Mouse (Mus musculus) c-Kit-negative CD71-positive TER-119-positive erythroid progenitor cells, embryonic 14.5 days (primary cell): ENCODE results near the gene Lgals3bp.
A peak's percentile ranks its signal among the peaks of the same experiment; 100 is the strongest.
"Not testable (repeated sequence)": the region's sequence is repeated elsewhere in the genome, so short reads cannot be mapped to it uniquely, and the experiment has no call there.

Source experiments
- DNase-seq: peaks from one replicate; pipeline ENCODE4 v3.0.0-alpha.2; 2013; ENCODE audit warnings: low read depth, low spot score

The Lgals3bp gene

DNA sequence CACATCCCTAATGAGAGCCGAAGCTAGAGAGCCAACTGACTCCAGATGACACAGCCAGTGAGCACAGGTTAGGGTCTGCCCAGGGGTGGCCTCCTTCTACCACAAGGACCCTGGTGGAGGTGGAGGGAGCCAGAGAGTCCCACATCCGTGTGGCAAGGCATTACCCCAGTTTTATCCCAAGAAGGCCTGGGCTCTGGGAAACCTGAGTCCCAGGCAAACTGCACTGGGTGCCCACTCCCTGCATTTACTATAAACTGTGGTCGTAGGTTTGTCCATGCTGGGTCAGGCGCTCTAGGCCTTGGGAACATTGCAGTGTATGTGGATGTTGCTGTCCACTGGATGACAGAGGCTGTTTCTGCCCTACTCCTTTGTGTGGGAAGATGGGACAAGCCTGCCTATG is 697 bp downstream of the Lgals3bp start:
- no peak for DNase-seq

- no peak for DNase-seq
These were observed 1.3 kb downstream of the Lgals3bp start for GRCm38 (mm10) chr11:118400566-118400936.

DNA sequence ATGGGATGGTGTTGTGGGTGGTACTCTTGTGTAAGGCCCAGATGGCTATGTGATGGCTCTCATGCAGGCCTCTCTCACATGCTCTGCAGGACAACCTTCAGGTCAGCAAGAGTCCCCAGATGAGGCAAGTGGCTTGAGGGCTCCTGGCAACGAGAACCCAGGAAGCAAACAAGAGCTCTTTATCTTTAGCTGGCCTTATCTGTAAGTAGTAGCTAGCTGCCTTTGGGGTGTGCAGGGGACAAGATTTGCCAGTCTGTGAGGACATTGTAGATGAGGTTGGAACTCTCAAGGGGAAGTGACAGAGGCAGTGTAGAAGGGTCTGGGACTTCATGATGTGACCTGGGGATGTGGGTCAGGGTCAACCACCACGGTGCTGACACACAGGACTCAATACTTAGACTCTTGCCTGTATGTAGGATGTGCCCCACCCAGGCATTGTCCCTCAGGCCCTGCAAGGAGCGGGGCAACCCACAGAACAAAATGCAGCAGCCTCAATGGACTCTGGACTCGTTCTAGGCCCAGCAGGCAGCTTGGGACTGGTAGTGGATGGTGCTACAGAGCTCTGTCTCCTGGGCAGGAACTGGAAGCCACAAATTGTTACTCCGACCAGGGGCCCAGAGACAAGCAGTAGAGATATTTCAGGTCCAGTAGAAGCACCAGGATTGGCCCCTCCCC is 1.9 kb downstream of the Lgals3bp start:
- no peak for DNase-seq

- no peak for DNase-seq
These were observed 3.9 kb downstream of the Lgals3bp start for GRCm38 (mm10) chr11:118397806-118398530.

GRCm38 (mm10) chr11:118394538-118394937 is 7.4 kb downstream of the Lgals3bp start:
- no peak for DNase-seq

DNA sequence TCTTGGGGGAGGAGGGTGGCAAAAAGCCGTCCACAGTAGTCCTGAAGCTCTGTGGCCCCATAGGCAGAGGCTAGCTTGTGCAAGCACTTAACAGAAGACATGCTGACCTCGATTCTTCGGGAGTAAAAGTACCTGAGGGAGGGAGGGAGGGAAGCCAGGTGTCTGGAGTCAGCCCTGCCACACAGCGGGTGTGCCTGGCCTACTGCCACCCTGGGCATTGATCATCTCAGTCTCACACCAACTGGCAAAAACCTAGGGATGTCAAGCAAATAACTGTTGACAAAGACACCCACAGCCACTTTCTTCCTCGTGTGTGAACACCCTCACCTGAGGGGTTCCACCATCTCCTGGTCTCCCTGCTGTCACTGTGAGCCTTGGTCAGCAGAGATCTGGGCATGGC is 7.9 kb downstream of the Lgals3bp start:
- DNase-seq, result no peak

GRCm38 (mm10) chr11:118387816-118388215 is 14.1 kb downstream of the Lgals3bp start:
- not testable (repeated sequence) for DNase-seq

DNA sequence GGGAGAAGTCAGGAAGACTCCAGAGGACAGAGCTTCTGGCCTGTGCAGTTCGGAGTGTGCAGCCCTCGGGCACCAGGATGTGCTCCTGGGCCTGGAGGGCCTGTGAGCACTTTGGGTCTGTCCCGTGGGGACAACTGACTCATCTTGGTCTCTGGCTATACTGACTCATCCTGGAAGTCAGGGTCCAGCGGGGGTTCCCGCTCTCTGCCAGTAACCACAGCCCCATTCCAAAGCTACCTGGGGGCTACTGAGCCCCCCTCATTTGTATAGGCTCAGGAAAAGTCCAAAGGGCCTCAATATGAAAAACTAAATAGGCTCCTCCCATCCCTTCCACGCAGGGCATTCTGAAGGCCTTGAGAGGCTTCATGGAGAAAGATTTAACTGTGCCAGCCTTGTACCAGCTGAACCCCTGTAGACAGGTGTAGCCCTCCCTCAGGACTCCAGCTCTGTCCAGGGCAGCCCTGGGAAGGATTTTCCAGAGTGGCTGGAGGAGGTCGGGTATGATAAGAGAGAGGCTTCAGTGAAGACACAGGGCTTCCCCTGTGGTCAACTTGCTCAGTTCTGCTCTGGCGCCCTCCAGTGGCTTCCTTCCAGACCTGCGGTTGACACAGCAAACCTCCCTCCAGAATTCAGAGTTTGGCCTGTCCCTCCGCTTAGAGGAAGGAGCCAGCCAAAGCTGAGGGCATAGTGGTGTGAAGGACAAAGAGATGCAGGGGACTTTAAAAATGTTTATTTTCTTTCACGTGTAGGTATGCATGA is 22.5 kb downstream of the Lgals3bp start:
- no peak for DNase-seq

DNA sequence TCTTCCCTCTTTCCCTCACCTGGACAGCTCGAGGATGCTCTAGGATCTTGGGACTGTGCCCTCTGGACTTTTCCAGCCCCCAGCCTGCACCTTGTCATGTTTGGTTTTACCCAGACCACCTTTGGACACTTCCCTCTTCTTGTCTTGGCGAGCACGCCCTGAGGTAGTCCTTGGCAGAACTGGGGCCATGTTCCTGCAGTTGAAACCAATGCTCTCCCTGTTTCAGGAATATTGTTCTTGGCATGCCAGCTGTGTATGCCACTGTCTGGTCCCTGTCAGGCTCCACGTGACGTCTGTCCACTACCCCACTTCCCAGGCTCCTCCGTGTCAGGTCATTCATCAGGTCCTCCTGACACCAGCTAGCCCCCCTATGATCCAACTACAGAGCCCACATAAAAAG is 23.2 kb downstream of the Lgals3bp start:
- DNase-seq, result no peak

DNA sequence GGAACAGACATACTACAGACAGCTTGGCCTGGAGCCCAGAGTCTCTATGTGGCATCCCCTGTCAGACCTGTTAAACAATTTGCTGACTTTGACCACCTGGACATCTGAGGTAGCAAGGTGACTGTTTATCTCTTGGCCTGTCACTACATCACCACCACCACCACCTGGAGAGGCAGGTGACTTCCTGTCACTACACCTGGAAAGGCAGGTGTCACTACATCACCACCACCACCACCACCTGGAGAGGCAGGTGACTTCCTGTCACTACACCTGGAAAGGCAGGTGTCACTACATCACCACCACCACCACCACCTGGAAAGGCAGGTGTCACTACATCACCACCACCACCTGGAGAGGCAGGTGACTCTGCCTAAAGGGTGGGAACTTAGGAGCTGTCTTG is 25.6 kb downstream of the Lgals3bp start:
- not testable (repeated sequence) for DNase-seq

GRCm38 (mm10) chr11:118375881-118376280 is 26.0 kb downstream of the Lgals3bp start:
- DNase-seq, result no peak

GRCm38 (mm10) chr11:118375461-118375860 is 26.4 kb downstream of the Lgals3bp start:
- no peak for DNase-seq

GRCm38 (mm10) chr11:118375006-118375405 is 26.9 kb downstream of the Lgals3bp start:
- DNase-seq, result no peak

GRCm38 (mm10) chr11:118374506-118374905 is 27.4 kb downstream of the Lgals3bp start:
- no peak for DNase-seq

DNA sequence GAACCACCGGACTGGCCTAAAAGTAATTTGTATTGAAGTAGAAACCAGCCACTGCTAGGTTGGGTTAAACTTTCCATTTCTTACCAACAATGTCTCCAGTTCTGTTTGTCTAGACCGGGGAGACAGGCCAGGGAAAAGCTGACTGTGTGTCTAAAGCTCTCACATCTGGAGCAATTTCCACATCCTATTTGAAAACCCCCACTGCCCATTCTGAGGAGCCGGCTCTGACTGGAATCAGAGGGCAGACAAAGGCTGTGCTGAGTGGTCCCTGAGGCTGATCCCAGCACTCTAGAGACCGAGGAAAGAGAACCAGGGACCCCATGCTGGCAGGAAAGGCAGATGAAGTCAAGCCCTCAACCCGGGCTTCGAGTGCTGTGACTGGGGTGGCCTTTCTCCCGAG is 29.3 kb downstream of the Lgals3bp start:
- DNase-seq, result no peak

DNA sequence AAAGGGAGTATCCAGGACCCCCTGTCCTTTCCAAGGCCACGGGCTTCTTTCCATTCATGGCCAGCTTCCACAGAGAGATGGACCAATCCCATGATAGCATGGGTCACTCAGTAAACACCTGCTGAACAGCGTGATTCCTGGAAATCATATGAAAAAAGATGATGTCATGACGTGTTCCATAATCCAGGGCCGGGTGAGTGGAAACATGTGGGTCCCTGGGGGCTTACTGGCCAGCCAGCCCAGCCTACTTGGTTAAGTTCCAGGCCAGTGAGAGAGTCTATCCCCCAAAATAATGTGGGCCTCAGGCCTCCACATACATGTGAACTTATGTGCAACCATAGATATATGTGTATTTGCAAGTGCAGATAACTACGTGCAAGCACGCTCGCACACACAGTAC is 30.0 kb downstream of the Lgals3bp start:
- DNase-seq, result no peak

DNA sequence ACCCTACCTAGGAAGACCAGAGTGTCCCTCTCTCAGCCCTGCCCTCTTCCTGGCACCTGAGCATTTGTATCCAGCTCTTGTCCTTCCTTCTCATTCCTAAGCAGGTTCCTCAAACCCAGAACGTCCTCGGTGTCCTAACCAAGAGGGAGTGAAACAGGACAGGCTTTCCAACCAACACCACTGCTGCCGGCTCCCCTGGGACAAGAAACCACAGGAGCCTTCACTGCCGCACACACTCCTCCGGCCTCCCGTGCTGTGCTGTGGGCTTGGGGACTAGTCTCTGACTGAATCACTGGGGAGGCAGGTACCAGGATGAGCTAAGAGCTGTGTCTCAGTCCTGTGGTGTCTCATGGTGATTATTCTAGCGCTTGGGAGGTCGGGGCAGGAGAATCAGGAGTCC is 32.2 kb downstream of the Lgals3bp start:
- no peak for DNase-seq

- no peak for DNase-seq
These were observed 32.6 kb downstream of the Lgals3bp start for GRCm38 (mm10) chr11:118369251-118369650.

GRCm38 (mm10) chr11:118368330-118368729 is 33.6 kb downstream of the Lgals3bp start:
- DNase-seq, result peak; percentile 8

DNA sequence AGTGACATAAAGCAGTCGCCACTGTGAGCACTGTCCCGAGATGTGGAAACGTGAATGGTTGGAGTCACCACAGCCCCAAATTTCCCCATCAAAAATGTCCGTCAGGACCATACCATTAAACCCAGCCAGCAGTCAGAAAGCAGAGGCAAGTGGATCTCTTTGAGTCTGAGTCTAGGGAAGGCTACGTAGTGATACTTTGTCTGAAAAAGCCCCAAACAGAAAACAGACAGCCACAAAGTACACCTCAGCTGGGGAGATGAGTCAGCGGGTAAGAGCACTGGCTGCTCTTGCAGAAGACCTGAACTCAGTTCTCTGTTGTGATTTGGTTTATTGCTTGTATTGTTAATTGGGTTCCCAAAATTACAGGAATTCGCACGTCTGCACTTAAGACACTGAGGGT is 35.3 kb downstream of the Lgals3bp start:
- no peak for DNase-seq

GRCm38 (mm10) chr11:118366108-118366507 is 35.8 kb downstream of the Lgals3bp start:
- no peak for DNase-seq

- DNase-seq, result no peak
These were observed 36.7 kb downstream of the Lgals3bp start for GRCm38 (mm10) chr11:118365171-118365570.

DNA sequence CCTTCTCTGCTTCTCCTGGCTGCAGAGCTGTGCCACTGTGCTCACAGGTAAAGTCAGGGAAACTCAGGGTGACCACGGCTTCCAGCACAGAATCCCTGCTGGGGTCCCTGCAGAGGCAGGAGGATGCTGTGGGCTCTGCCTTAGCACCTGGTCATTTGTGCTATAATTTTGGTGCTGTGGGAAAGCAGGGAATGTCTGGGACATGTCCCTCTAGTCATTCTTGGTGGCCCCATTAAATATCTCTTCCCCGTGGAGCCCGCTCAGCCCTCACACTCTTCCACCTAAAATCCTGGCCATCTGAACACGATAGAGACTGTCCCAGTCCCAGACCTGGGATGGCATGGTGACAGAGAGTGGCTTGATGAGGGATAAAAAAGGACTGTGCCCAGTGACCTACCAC is 37.9 kb downstream of the Lgals3bp start:
- no peak for DNase-seq
